Mouse (Mus musculus) MEL (cell line): Measurements from ENCODE around the gene Slc44a2. TPM values are rescaled to one million over a fixed set of nuclear protein-coding genes. Genes with fewer than 3 reads are reported as not detected.
A peak's percentile ranks its signal among the peaks of the same experiment; 100 is the strongest.

Experiments used
- DNase-seq: peaks from one replicate; pipeline ENCODE4 v3.0.0; 2011; ENCODE audit warnings: low read depth, low spot score
- H3K27ac ChIP-seq: 2 replicates; pipeline ENCODE4 v1.5.1; 2012; ENCODE audit warnings: low read depth, mild to moderate bottlenecking, control low read depth, low read length, moderate library complexity; ENCODE audit not compliant: control insufficient read depth
- H3K27me3 ChIP-seq, 2 experiments: fragments of 150-350 bp in 1 of 2; sonication (generic) in 1 of 2; 2 replicates each; pipeline ENCODE4 v1.6.1; 2012; ENCODE audit warnings: low read length in 2 of 2, mild to moderate bottlenecking in 2 of 2, improper control_type of control experiment in 1 of 2, moderate library complexity in 1 of 2; ENCODE audit not compliant: insufficient read depth in 2 of 2, control insufficient read depth in 1 of 2
- H3K36me3 ChIP-seq, 2 experiments: 2 replicates each; pipeline ENCODE4 v1.6.1; 2012 to 2014; ENCODE audit warnings: low read length in 2 of 2, improper control_type of control experiment in 1 of 2, inconsistent platforms in 1 of 2, mild to moderate bottlenecking in 1 of 2; ENCODE audit not compliant: insufficient read depth in 2 of 2, control insufficient read depth in 1 of 2
- H3K4me1 ChIP-seq, 2 experiments: fragments of 150-350 bp in 1 of 2; sonication (generic) in 1 of 2; 2 replicates each; pipeline ENCODE4 v1.6.1; 2012; ENCODE audit warnings: low read length in 2 of 2, improper control_type of control experiment in 1 of 2, mild to moderate bottlenecking in 1 of 2; ENCODE audit not compliant: insufficient read depth in 2 of 2, control insufficient read depth in 1 of 2
- H3K4me3 ChIP-seq, 2 experiments: fragments of 150-350 bp in 1 of 2; sonication (generic) in 1 of 2; 2 replicates each; pipeline ENCODE4 v1.5.1; 2012; ENCODE audit warnings: low read depth in 2 of 2, low read length in 2 of 2, mild to moderate bottlenecking in 2 of 2, moderate library complexity in 2 of 2, control low read depth in 1 of 2, improper control_type of control experiment in 1 of 2; ENCODE audit not compliant: control insufficient read depth in 1 of 2, insufficient read depth in 1 of 2
- H3K79me2 ChIP-seq: 2 replicates; pipeline ENCODE4 v1.6.1; 2012; ENCODE audit warnings: mild to moderate bottlenecking, low read length, moderate library complexity; ENCODE audit not compliant: control insufficient read depth, poor library complexity, insufficient read depth
- H3K9ac ChIP-seq: 2 replicates; pipeline ENCODE4 v1.6.1; 2012; ENCODE audit warnings: low read depth, mild to moderate bottlenecking, control low read depth, low read length, moderate library complexity; ENCODE audit not compliant: control insufficient read depth, poor library complexity, severe bottlenecking
- H3K9me3 ChIP-seq: fragments of 150-350 bp; sonication (generic); replicated peaks from 2 replicates; pipeline ENCODE4 v1.6.1; 2012; ENCODE audit warnings: mild to moderate bottlenecking, low read length, improper control_type of control experiment, moderate library complexity; ENCODE audit not compliant: insufficient read depth
- E2F4 ChIP-seq: IDR thresholded peaks from 2 replicates; pipeline ENCODE4 v1.6.1; 2011; ENCODE audit warnings: low read depth, low read length, improper control_type of control experiment, borderline replicate concordance
- ETS1 ChIP-seq: IDR thresholded peaks from 2 replicates; pipeline ENCODE4 v1.6.1; 2012; ENCODE audit warnings: low read depth, mild to moderate bottlenecking, inconsistent platforms, low read length, improper control_type of control experiment, moderate library complexity
- MAFK ChIP-seq: IDR thresholded peaks from 2 replicates; pipeline ENCODE4 v1.6.1; 2011; ENCODE audit warnings: low read depth, mild to moderate bottlenecking, low read length, improper control_type of control experiment, borderline replicate concordance
- MAZ ChIP-seq: IDR thresholded peaks from 2 replicates; pipeline ENCODE4 v1.6.1; 2012; ENCODE audit warnings: low read depth, mild to moderate bottlenecking, inconsistent platforms, low read length, improper control_type of control experiment
- MXI1 ChIP-seq: IDR thresholded peaks from 2 replicates; pipeline ENCODE4 v1.6.1; 2011; ENCODE audit warnings: mild to moderate bottlenecking, low read depth, low read length, improper control_type of control experiment
- POLR2A ChIP-seq, 2 experiments: IDR thresholded peaks; 2 replicates each; pipeline ENCODE4 v1.6.1; 2011 to 2012; ENCODE audit warnings: low read length in 2 of 2, mild to moderate bottlenecking in 2 of 2, control low read depth in 1 of 2, improper control_type of control experiment in 1 of 2, low read depth in 1 of 2, moderate library complexity in 1 of 2; ENCODE audit not compliant: control insufficient read depth in 1 of 2, insufficient read depth in 1 of 2, poor library complexity in 1 of 2
- RCOR1 ChIP-seq: IDR thresholded peaks from 2 replicates; pipeline ENCODE4 v1.6.1; 2012; ENCODE audit warnings: low read depth, mild to moderate bottlenecking, inconsistent platforms, low read length, improper control_type of control experiment
- TCF12 ChIP-seq: IDR thresholded peaks from 2 replicates; pipeline ENCODE4 v1.6.1; 2014; ENCODE audit warnings: low read depth, mild to moderate bottlenecking, inconsistent platforms, low read length, improper control_type of control experiment, moderate library complexity
- USF2 ChIP-seq, 2 experiments: IDR thresholded peaks; 2 replicates each; pipeline ENCODE4 v1.6.1; 2011 to 2012; ENCODE audit warnings: improper control_type of control experiment in 2 of 2, low read length in 2 of 2, borderline replicate concordance in 1 of 2, inconsistent platforms in 1 of 2, low read depth in 1 of 2, mild to moderate bottlenecking in 1 of 2; ENCODE audit not compliant: insufficient read depth in 1 of 2
- ZC3H11A ChIP-seq: IDR thresholded peaks from 2 replicates; pipeline ENCODE4 v1.6.1; 2012; ENCODE audit warnings: low read depth, mild to moderate bottlenecking, inconsistent platforms, low read length, improper control_type of control experiment
- ZKSCAN1 ChIP-seq: IDR thresholded peaks from 2 replicates; pipeline ENCODE4 v1.6.1; 2012; ENCODE audit warnings: low read depth, mild to moderate bottlenecking, inconsistent platforms, low read length, improper control_type of control experiment, moderate library complexity
- ZMIZ1 ChIP-seq: IDR thresholded peaks from 2 replicates; pipeline ENCODE4 v1.6.1; 2012; ENCODE audit warnings: low read depth, mild to moderate bottlenecking, inconsistent platforms, low read length, improper control_type of control experiment, moderate library complexity
- ZNF384 ChIP-seq: IDR thresholded peaks from 2 replicates; pipeline ENCODE4 v1.6.1; 2012; ENCODE audit warnings: low read depth, mild to moderate bottlenecking, inconsistent platforms, low read length, improper control_type of control experiment
- polyA plus RNA-seq, 2 experiments: library from polyadenylated mRNA; stranded (reverse) in 1 of 2; unstranded in 1 of 2; fragments of >175 nt in 1 of 2; fragments of >200 nt in 1 of 2; gene quantifications; 2 replicates each; pipeline versions ENCODE4 v1.2.1 to v1.2.4; 2012; ENCODE audit warnings: low replicate concordance in 2 of 2, low read depth in 1 of 2; ENCODE audit not compliant: insufficient read length in 2 of 2, insufficient read depth in 1 of 2, missing spikeins in 1 of 2
- total RNA-seq: library from RNA; depleted of rRNA; stranded (reverse); fragments of 300-350 nt; gene quantifications from 2 replicates; pipeline ENCODE4 v1.2.3, GENCODE M21; 2012

The Slc44a2 gene
- total and polyA plus RNA-seq, 3 experiments, result 27.3 to 121 TPM; not detected in 1

GRCm38 (mm10) chr9:21352463-21353372, 32.2 kb downstream of the Slc44a2 start (continued):
- peak; percentile 98 for TF ChIP-seq MXI1
- TF ChIP-seq ZC3H11A, result no peak
- peak in 1 of 2 experiments; percentile 99; a peak in 2 of 4 replicates for TF ChIP-seq POLR2A (IDR thresholded peaks at IDR 0.05; ENCODE audit: control insufficient read depth in 1 of 2, insufficient read depth in 1 of 2, low read depth in 1 of 2, low read length in 2 of 2, poor library complexity in 1 of 2)
- peak; percentile 75; the same call in 1 of the 2 replicates for TF ChIP-seq E2F4
- no peak; the same call in none of the 2 replicates for TF ChIP-seq ZNF384
- TF ChIP-seq ZKSCAN1, result 0 out of 2 replicates have a peak, but pooled peaks have one; percentile 52
- peak; percentile 98 for TF ChIP-seq ZMIZ1
- peak; percentile 94 for TF ChIP-seq MAZ

- TF ChIP-seq TCF12, result no peak
- TF ChIP-seq MAFK, result no peak
- no peak for TF ChIP-seq ZNF384
- TF ChIP-seq RCOR1, result no peak
- TF ChIP-seq MAZ, result no peak
- no peak for TF ChIP-seq MXI1
- TF ChIP-seq ETS1, result no peak
- no peak for TF ChIP-seq E2F4
- no peak for TF ChIP-seq USF2 (IDR thresholded peaks at IDR 0.05; ENCODE audit: borderline replicate concordance in 1 of 2, insufficient read depth in 1 of 2, low read depth in 1 of 2, low read length in 2 of 2)
- H3K4me3 ChIP-seq, result peak overlapping the region; percentile 51 to 53
- H3K79me2 ChIP-seq, result peaks cover 15% of the 10 kb centered on the region
- peak overlapping the region; percentile 70 for H3K9ac ChIP-seq
- peak overlapping the region; percentile 86 for H3K27ac ChIP-seq
- no peaks in the 10 kb centered on the region for H3K9me3 ChIP-seq
- no peaks in the 10 kb centered on the region for H3K27me3 ChIP-seq
- peaks cover 11 to 26% of the 10 kb centered on the region in 2 experiments for H3K4me1 ChIP-seq
- H3K36me3 ChIP-seq, result peaks cover 0 to 21% of the 10 kb centered on the region in 2 experiments; a peak in 3 of 4 replicates
- DNase-seq, result peak; percentile 74
These were observed 32.8 kb downstream of the Slc44a2 start for GRCm38 (mm10) chr9:21353373-21353686.

GRCm38 (mm10) chr9:21354796-21355195, 34.3 kb downstream of the Slc44a2 start:
- no peak overlapping the region for H3K4me3 ChIP-seq
- no peaks in the 10 kb centered on the region for H3K9me3 ChIP-seq
- H3K79me2 ChIP-seq, result peaks cover 15% of the 10 kb centered on the region
- H3K27me3 ChIP-seq, result no peaks in the 10 kb centered on the region
- no peak for DNase-seq
- H3K9ac ChIP-seq, result no peak overlapping the region
- TF ChIP-seq ZKSCAN1, result no peak
- TF ChIP-seq POLR2A (IDR thresholded peaks at IDR 0.05; ENCODE audit: control insufficient read depth in 1 of 2, insufficient read depth in 1 of 2, low read depth in 1 of 2, low read length in 2 of 2, poor library complexity in 1 of 2), result 0 out of 4 replicates have a peak, but pooled peaks of 1 of the 2 experiments have one; percentile 19
- peaks cover 0 to 21% of the 10 kb centered on the region in 2 experiments; a peak in 3 of 4 replicates for H3K36me3 ChIP-seq
- H3K4me1 ChIP-seq, result peaks cover 11 to 26% of the 10 kb centered on the region in 2 experiments
- H3K27ac ChIP-seq, result no peak overlapping the region
